10 mouse cellular contexts compared by ENCODE assay signal in the genomic region with DNA sequence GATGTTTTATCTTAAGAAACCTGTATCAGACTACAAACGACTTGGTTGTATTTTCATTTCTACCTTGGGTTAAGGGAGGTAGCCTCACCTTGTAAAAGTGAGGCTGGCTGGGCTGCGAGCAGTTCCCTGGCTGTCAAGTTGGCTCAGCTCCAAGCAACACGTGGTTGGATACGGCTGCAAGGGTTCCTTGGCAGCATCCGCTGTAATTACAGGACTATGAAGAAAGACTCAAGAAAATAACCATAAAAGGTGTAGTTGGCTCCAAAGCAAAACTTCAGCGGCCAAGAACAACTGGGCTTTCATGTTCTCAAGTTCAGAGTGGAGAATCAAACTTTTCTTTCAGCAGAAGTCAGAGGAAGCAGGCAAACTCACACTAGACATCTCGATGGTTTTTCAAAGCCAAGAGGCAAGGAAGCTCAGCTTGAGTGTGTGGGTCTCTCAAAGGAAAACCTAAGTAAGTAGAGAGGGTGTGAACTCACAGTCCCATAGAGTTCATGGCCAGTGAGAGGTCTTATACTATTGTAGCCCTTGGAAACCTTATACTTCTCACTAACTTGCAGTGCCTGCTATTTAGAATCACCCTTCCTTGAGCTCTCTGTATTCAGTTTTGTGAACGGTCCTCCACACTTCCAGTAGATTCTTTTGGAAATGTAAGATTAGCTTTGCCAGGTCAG.
DNase-seq lines count a peak whose midpoint lies in the region; ATAC-seq and TF ChIP-seq lines count a peak whose summit lies in the region.
"Had no signal": no experiment of that assay in that cellular context is flagged by ENCODE, and none has a peak within 500 bp of the region (broad histone marks: within the 10 kb centered on the region; RNA-seq: fewer than 3 reads in every experiment).

No protein-coding gene starts in this region.

- peak; percentile 3 for DNase-seq in forebrain, postnatal 0 days
- peak; percentile 9 for DNase-seq in Patski (ENCODE audit: low read depth, low spot score)
- peak; percentile 6 for DNase-seq in gastrocnemius, postnatal 25 days
- DNase-seq in lung, adult 18-20 months: peak; percentile 20 to 35
- DNase-seq in layer of hippocampus, adult 2 months (ENCODE audit: low spot score in 2 of 2): no peak

- ATAC-seq in forebrain, postnatal 0 days: no peak
- no peak for ATAC-seq in forebrain, embryonic 16.5 days
- no peak for ATAC-seq in Patski
- ATAC-seq in forebrain, embryonic 13.5 days: no peak
- no peak for ATAC-seq in erythroid progenitor cell, adult 5-6 weeks (replicated peaks; ENCODE audit: low FRiP score, poor library complexity, severe bottlenecking)

- WGBS in forebrain, postnatal 0 days: 42% methylated on average over 8 of the region's 8 CpGs
- WGBS in forebrain, embryonic 16.5 days: 39% methylated on average over 8 of the region's 8 CpGs
- 51% methylated on average over 8 of the region's 8 CpGs for WGBS in forebrain, embryonic 13.5 days

- H3K9ac ChIP-seq in forebrain, postnatal 0 days: no peak overlapping the region
- H3K9ac ChIP-seq in forebrain, embryonic 16.5 days (replicated peaks; ENCODE audit: low read depth, low read length): no peak overlapping the region
- no peak overlapping the region for H3K9ac ChIP-seq in forebrain, embryonic 13.5 days
- H3K9ac ChIP-seq: liver, embryonic 15.5 days had no signal

- CTCF ChIA-PET in Patski (lab: Charles Lee): interaction anchor here (0.8 to 1.2 kb wide), 2 partner anchors 10 to 15 kb away, joined by 3 to 4 read pairs; no protein-coding TSS in a partner anchor

- POLR2A ChIA-PET in Patski (lab: Charles Lee): no interaction called here

- H3K9me3 ChIP-seq in forebrain, postnatal 0 days (ENCODE audit: low read length): no peaks in the 10 kb centered on the region
- no peaks in the 10 kb centered on the region for H3K9me3 ChIP-seq in forebrain, embryonic 16.5 days (ENCODE audit: control insufficient read depth, low read length)
- no peaks in the 10 kb centered on the region for H3K9me3 ChIP-seq in forebrain, embryonic 13.5 days (replicated peaks)
- H3K9me3 ChIP-seq: liver, embryonic 15.5 days had no signal

- no peak overlapping the region for H3K27ac ChIP-seq in forebrain, postnatal 0 days (ENCODE audit: low read depth, low read length)
- no peak overlapping the region for H3K27ac ChIP-seq in forebrain, embryonic 16.5 days (ENCODE audit: low read length)
- no peak overlapping the region for H3K27ac ChIP-seq in layer of hippocampus, adult 2 months
- H3K27ac ChIP-seq in forebrain, embryonic 13.5 days: no peak overlapping the region
- H3K27ac ChIP-seq: liver, embryonic 15.5 days had no signal

- no peaks in the 10 kb centered on the region for H3K27me3 ChIP-seq in forebrain, postnatal 0 days (ENCODE audit: insufficient read depth, low read length)
- H3K27me3 ChIP-seq in forebrain, embryonic 16.5 days (replicated peaks; ENCODE audit: control insufficient read depth, insufficient read depth, low read length): no peaks in the 10 kb centered on the region
- peaks cover 15% of the 10 kb centered on the region for H3K27me3 ChIP-seq in Patski
- no peaks in the 10 kb centered on the region for H3K27me3 ChIP-seq in forebrain, embryonic 13.5 days
- H3K27me3 ChIP-seq: CH12.LX; liver, embryonic 15.5 days had no signal

- H3K4me2 ChIP-seq in forebrain, postnatal 0 days (ENCODE audit: low read depth): no peak overlapping the region
- no peak overlapping the region for H3K4me2 ChIP-seq in forebrain, embryonic 16.5 days (ENCODE audit: low read length)
- no peak overlapping the region for H3K4me2 ChIP-seq in forebrain, embryonic 13.5 days
- H3K4me2 ChIP-seq: liver, embryonic 15.5 days had no signal

- no peak overlapping the region for H3K4me3 ChIP-seq in forebrain, postnatal 0 days (ENCODE audit: low read depth, low read length)
- H3K4me3 ChIP-seq in forebrain, embryonic 16.5 days (replicated peaks; ENCODE audit: low read length): no peak overlapping the region
- H3K4me3 ChIP-seq in layer of hippocampus, adult 2 months: no peak overlapping the region
- H3K4me3 ChIP-seq in forebrain, embryonic 13.5 days: no peak overlapping the region
- H3K4me3 ChIP-seq: liver, embryonic 15.5 days had no signal

- no peaks in the 10 kb centered on the region for H3K36me3 ChIP-seq in forebrain, postnatal 0 days (ENCODE audit: insufficient read depth)
- no peaks in the 10 kb centered on the region for H3K36me3 ChIP-seq in forebrain, embryonic 16.5 days (ENCODE audit: control insufficient read depth, insufficient read depth)
- H3K36me3 ChIP-seq in forebrain, embryonic 13.5 days (ENCODE audit: poor library complexity, severe bottlenecking): no peaks in the 10 kb centered on the region
- H3K36me3 ChIP-seq: liver, embryonic 15.5 days had no signal

- TF ChIP-seq CTCF in forebrain, postnatal 0 days (IDR thresholded peaks at IDR 0.05; ENCODE audit: low read depth): no peak
- TF ChIP-seq CTCF in Patski (IDR thresholded peaks at IDR 0.05): no peak
- TF ChIP-seq CTCF in layer of hippocampus, adult 2 months (conservative IDR thresholded peaks at IDR 0.05): no peak

- peaks cover 6% of the 10 kb centered on the region; the same call in 1 of the 2 replicates for H3K4me1 ChIP-seq in forebrain, postnatal 0 days (ENCODE audit: insufficient read depth)
- H3K4me1 ChIP-seq in forebrain, embryonic 16.5 days (replicated peaks; ENCODE audit: control insufficient read depth, insufficient read depth, low read length): peaks cover 3% of the 10 kb centered on the region; the same call in 1 of the 2 replicates
- H3K4me1 ChIP-seq in forebrain, embryonic 13.5 days: no peaks in the 10 kb centered on the region
- H3K4me1 ChIP-seq: liver, embryonic 15.5 days had no signal

- in situ Hi-C loops in Patski (cut with MboI; ENCODE audit: low pct_unique_long_range_greater_than_20kb): no loop called here

Comparison
In these comparisons a context has a peak if more than half of its experiments do, and no peak if none do; other contexts are left out.
1. DNase-seq: peak in forebrain, postnatal 0 days (single experiment), Patski (single experiment), gastrocnemius, postnatal 25 days (single experiment) and lung, adult 18-20 months (2 of 2); none in layer of hippocampus, adult 2 months (0 of 2).